Mouse (Mus musculus) adrenal gland, adult (tissue): Measurements from ENCODE around the gene Olfr715.
"Not testable (repeated sequence)": the region's sequence is repeated elsewhere in the genome, so short reads cannot be mapped to it uniquely, and the experiment has no call there.

Experiments
- DNase-seq, 2 experiments: peaks; one replicate each; pipeline ENCODE4 v3.0.0; 2022 to 2023; ENCODE audit warnings: low spot score in 1 of 2; ENCODE audit not compliant: inconsistent age in 2 of 2

The Olfr715 gene

DNA sequence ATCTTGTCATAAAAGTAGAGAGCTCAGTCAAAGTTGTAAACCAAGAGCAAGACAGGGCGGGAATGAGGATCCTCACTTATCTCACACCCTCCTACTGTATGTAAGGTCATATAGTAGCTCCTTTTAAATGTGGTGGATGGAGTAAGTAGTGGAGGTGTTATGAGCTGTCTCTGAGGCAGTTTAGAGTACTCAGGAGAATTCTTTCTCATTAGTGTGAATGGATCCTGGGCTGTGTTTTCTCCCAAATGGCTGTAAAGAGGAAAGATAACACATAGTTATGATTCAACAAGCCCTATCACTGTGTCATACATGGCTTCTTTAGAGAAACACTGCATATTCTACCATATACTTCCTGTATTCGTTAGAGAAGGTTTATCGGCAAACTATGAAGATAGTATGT is at the start of gene Olfr715:
TSS of gene Olfr715 (minus strand) at position 101 of the 400 bp plus-strand sequence.
- not testable (repeated sequence) for DNase-seq

DNA sequence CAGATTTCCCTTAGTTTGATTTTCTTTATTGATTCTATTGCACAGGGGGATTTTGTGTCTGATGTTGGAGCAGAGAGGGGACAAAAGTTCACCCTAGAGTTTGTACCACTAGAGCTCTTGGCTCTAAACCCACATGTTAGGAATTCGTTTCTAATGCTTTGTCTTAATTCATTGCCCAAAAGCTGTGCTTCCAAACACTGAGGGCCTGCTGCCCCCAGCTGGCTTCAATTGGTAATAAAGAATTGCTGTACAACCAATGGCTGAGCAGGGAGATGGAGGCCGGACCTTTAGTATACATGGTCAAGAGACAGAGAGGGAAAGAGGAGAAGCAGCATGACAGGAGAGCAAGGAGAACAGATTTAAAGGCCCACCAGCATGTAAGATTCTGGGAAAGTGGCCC is 49.5 kb upstream of the Olfr715 start:
- DNase-seq = no peak

DNA sequence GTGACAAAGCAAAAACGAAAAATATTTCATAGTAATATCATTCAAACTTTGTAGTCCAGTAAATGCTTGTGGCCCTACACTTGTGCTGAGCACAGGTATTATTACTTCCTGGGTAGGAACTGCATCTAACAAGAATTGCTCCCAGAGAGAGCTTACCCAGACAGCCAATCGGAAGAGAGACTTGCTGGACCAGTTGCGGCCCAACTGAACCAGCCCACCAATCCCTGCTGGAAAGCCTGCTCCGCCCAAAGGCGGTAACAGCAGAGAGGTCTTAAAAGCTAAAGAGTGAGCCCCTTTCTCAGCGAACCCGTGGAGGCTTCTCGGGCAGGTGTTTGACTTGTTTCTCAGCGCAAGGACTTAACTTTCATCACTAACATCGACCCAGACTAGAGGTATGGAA is 35.8 kb upstream of the Olfr715 start, which contains the start of gene Nlrp14:
TSS of gene Nlrp14 (plus strand) at position 301 of the 400 bp plus-strand sequence.
- no peak for DNase-seq

DNA sequence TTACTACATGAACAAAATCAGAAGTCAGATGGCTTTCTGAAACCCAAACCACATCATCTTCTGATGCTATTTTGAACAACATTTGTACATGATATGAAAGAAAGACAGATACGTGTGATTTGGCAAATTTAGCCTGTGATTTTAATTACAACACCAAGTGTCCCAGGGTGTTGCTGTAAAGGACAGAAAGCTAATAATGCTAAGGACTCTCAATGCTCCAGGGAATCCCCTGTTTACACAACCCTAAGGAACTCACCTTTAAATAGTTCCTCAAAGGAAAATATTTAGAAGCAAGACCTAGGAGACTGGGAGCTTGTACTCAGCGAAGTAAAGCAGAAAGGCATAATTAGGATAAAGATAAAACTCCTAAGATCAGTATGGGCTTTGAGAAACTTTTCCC is 7.1 kb upstream of the Olfr715 start, which contains the start of gene Olfr716:
TSS of gene Olfr716 (plus strand) at position 301 of the 400 bp plus-strand sequence.
- DNase-seq = not testable (repeated sequence)

DNA sequence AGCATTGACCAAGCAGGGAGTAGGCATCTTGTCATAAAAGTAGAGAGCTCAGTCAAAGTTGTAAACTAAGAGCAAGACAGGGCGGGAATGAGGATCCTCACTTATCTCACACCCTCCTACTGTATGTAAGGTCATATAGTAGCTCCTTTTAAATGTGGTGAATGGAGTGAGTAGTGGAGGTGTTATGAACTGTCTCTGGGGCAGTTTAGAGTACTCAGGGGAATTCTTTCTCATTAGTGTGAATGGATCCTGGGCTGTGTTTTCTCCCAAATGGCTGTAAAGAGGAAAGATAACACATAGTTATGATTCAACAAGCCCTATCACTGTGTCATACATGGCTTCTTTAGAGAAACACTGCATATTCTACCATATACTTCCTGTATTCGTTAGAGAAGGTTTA is 20.6 kb downstream of the Olfr715 start, which contains the start of gene Olfr715b:
TSS of gene Olfr715b (minus strand) at position 101 of the 400 bp plus-strand sequence.
- DNase-seq = not testable (repeated sequence)

DNA sequence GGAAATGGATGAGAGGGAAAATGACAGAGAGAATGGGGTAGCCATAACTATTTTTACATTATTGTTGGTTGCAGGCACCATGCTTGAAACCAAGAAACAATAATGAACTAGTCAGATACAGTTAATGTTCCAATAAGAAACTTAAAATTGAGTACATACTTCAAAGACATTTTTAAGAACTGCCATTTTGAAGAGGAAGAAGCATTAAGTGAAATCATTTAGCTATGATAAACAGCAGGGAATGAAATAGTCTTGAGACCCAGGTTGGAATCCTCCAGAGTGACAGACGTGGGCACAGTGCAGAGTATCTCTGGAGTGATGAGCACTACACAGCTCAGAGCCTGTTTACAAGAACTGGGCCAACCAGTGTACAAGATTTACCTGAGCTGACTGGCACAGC is 38.0 kb downstream of the Olfr715 start, which contains the start of gene Olfr17:
TSS of gene Olfr17 (plus strand) at position 301 of the 400 bp plus-strand sequence.
- DNase-seq = no peak
